Mouse (Mus musculus) midbrain, embryonic 12.5 days (tissue): Measurements from ENCODE around the gene Krt28. TPM values are rescaled to one million over a fixed set of nuclear protein-coding genes. Genes with fewer than 3 reads are reported as not detected.

Experiments used
- polyA plus RNA-seq: library from polyadenylated mRNA; unstranded; fragments of >200 nt; fragmentation: Nextera tagmentation; extraction: Ambion mirVana; gene quantifications from 2 replicates; pipeline ENCODE4 v1.2.1, GENCODE M21; 2016

The Krt28 gene
- polyA plus RNA-seq, 1 experiment from 2014 or later: 0.42 TPM

Other genes with a start within 250 kb of the Krt28 start
- gene Ccr7, start 219.8 kb downstream of the Krt28 start, polyA plus RNA-seq: 0.11 TPM in 1 of 2 replicates, not detected in the other
- 357 and 380 TPM in 2 replicates for gene Smarce1, start 143.9 kb downstream of the Krt28 start, polyA plus RNA-seq
- 0.87 and 1.1 TPM in 2 replicates for gene Krt222, start 130.8 kb downstream of the Krt28 start, polyA plus RNA-seq
- gene Krt24, start 89.6 kb downstream of the Krt28 start, polyA plus RNA-seq: not detected in 2 replicates
- not detected in 2 replicates for gene Krt25, start 52.0 kb downstream of the Krt28 start, polyA plus RNA-seq
- 0.21 and 0.48 TPM in 2 replicates for gene Krt26, start 36.9 kb downstream of the Krt28 start, polyA plus RNA-seq
- not detected in 2 replicates for gene Krt27, start 23.8 kb downstream of the Krt28 start, polyA plus RNA-seq
- gene Krt10, start 14.5 kb upstream of the Krt28 start, polyA plus RNA-seq: 35.9 and 37.2 TPM in 2 replicates
- not detected in 2 replicates for gene Krt12, start 47.4 kb upstream of the Krt28 start, polyA plus RNA-seq
- 0.09 and 0.20 TPM in 2 replicates for gene Krt20, start 63.2 kb upstream of the Krt28 start, polyA plus RNA-seq
- gene Krt23, start 118.2 kb upstream of the Krt28 start, polyA plus RNA-seq: not detected in 2 replicates
- not detected in 2 replicates for gene Krt39, start 146.4 kb upstream of the Krt28 start, polyA plus RNA-seq
- not detected in 2 replicates for gene Krt40, start 168.3 kb upstream of the Krt28 start, polyA plus RNA-seq
- gene Krtap3-3, start 176.0 kb upstream of the Krt28 start, polyA plus RNA-seq: not detected in 2 replicates
- gene Krtap3-2, start 181.9 kb upstream of the Krt28 start, polyA plus RNA-seq: not detected in 2 replicates
- not detected in 2 replicates for gene Gm11939, start 184.6 kb upstream of the Krt28 start, polyA plus RNA-seq
- not detected in 2 replicates for gene Krtap3-1, start 191.7 kb upstream of the Krt28 start, polyA plus RNA-seq
- not detected in 2 replicates for gene Krtap1-5, start 206.1 kb upstream of the Krt28 start, polyA plus RNA-seq
- not detected in 2 replicates for gene Krtap1-4, start 208.8 kb upstream of the Krt28 start, polyA plus RNA-seq
- gene Krtap1-3, start 216.4 kb upstream of the Krt28 start, polyA plus RNA-seq: not detected in 2 replicates
- gene Krtap9-3, start 223.2 kb upstream of the Krt28 start, polyA plus RNA-seq: not detected in 2 replicates
- gene Gm11938, start 228.4 kb upstream of the Krt28 start, polyA plus RNA-seq: not detected in 2 replicates
- not detected in 2 replicates for gene Gm11937, start 235.3 kb upstream of the Krt28 start, polyA plus RNA-seq
- gene Krtap2-4, start 239.9 kb upstream of the Krt28 start, polyA plus RNA-seq: not detected in 2 replicates
- gene Gm11562, start 245.5 kb upstream of the Krt28 start, polyA plus RNA-seq: not detected in 2 replicates